Mouse (Mus musculus) heart, adult 9 months (tissue): ENCODE data around the gene Dkk2.
A peak's percentile ranks its signal among the peaks of the same experiment; 100 is the strongest.
"Not testable (repeated sequence)": the region's sequence is repeated elsewhere in the genome, so short reads cannot be mapped to it uniquely, and the experiment has no call there.

Experiments
- DNase-seq, 2 experiments: peaks; one replicate each; pipeline ENCODE4 v3.0.0; 2022; ENCODE audit warnings: low spot score in 2 of 2

Dkk2 gene

DNA sequence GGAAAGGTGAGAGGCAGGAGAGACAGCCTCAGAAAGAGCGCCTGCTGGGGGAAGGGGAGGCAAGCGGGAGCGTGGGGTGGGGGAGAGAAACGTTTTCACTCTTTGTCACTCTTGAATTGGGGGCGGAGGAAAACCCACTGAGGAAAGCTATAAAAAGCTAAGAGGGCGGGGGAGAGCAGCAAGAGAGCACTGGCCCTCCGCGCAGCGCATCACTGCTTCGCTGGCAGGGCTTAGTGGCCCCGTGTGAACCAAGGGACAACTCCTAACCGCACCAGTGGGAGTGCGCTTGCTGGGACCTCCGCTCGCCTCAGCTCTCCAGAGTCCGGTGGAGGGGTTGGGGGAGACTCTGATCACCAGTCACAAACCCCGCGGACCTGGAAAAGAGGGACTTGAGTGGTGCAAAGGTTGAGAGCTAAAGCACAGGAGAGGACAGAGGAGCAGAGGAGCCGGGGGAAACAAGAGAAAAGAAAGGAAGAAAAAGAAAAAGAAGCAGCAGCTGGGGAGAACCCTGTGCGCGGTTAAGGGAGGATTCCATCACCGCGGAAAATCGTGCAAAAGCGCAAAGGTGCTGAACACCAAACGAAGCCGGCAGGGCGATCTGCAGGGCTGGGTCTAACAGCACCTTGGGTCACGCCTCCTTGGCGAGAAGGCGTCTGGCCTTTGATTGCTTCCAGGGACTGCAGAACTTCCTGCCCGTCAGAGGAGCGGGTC lies at the start of gene Dkk2:
Gene Dkk2, plus strand, starts transcription at position 181 of the 711 bp plus-strand sequence.
- no peak for DNase-seq

DNA sequence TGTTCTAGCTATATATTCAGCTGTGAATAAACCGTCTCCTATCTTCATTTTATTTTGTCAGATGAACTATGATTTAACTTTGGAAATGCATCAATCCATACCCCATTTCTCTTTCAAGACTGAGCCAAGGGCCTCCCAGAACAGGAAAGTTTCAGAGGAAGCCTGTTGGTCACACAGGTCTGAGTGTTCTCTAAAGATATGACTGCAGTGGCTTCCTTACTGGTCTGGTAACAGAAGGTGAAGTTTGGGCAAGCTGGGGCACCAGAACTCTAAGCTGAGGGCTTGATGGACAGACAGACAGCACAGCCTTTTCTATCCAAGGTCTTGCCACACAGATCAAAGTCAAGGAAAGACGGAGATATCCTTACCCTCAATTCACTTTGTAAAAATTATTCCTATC lies 48.4 kb upstream of the Dkk2 start:
- no peak for DNase-seq

DNA sequence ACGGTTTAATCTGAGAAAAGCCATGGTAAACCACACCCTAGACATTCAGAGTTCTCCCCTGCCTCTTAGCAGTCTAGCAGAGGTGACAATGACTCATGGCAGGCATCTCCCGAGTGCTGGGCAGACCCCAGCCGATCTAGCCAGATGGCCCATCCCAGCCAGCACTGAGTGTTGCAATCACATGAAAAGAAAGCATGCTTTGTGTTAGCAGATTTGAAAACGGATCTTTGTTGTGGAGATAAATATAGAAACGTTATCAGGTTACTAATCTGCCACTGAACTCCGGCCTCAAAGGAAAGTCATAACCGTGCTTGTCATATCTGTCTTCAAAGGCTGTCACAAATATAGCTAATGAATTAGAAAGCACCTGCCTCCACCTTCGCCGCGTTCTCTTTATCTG lies 47.4 kb upstream of the Dkk2 start:
- DNase-seq: no peak

DNA sequence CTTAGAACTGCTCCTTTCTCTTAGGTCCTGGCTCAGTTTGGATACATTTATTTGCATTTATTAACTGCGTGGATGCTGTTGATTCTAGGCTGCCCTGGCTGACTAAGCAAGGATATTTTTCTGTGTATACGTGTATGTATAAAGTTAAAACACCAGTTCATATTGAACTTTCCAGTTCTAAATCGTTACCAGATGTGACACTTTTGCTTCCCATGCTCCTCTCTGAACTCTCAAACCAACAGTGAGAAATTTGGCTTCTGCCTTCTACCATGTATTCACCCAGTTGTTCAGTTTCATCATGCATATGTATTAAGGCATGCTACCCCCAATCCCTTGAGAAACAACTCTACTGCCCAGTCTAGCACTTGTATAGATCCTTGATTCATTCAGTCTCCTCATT lies 45.0 kb upstream of the Dkk2 start:
- no peak for DNase-seq

DNA sequence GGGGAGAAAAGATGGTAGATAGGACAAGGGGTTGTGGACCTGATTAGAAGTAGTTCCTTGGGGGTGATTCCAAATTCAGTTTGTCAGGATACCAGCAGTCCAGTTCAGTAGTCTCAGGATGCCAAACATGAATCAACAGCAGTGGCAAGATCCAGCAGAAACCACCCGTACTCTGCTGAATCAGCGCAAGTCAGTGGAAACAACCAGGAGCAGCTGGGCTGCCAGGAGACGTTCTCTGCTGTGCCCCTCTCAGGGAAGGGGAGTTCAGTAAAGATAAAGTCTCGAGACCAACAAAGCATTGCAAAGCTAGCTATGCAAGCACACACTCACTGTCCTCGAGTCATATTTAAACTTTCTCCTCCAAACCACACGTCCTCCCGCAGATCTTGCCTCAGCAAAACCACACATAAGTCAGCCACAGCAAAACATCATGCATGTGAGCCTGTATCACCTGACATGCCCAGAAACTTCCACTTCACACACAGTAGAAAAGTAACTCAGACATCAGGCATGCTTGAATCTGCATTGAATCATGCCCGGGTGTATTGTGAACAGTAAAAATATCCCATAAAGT lies 34.1 kb upstream of the Dkk2 start:
- no peak for DNase-seq

DNA sequence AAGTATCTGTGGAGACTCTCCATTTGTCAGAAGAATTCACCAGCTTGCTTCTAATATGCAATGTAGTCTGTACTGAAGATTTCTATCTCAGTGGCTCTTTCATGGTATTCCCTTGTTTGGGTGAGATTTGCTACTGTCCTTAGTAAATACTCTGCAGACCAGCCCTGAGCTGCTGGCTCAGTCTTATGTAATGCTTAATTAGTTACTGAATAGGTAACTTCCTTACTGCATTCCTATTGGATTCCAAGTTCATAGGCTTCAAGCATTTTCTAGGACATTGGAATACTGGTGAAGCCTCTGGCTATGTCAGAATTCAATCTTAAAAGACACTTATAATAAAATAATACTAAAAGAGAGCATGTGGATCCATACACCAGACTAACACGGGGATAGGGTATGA lies 22.3 kb upstream of the Dkk2 start:
- DNase-seq: not testable (repeated sequence)

DNA sequence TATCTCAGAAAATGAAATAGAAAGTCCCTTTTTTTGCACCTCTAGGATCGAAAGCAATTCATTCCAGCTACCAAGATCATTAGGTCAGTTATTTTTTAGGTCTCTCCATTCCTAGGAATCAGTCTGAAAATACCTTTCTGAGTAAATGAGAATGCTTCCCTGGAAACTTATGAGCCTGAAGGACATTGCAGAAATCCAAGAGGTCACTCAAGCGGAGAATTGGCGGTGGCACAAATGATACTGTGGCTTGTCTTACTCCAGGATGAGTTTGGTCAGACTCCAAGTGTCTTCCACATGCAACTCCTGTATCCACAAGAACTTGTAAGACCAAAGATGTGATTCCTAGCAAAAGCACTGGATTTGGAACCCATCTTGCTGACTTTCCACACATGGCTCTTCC lies 21.7 kb upstream of the Dkk2 start:
- no peak for DNase-seq

DNA sequence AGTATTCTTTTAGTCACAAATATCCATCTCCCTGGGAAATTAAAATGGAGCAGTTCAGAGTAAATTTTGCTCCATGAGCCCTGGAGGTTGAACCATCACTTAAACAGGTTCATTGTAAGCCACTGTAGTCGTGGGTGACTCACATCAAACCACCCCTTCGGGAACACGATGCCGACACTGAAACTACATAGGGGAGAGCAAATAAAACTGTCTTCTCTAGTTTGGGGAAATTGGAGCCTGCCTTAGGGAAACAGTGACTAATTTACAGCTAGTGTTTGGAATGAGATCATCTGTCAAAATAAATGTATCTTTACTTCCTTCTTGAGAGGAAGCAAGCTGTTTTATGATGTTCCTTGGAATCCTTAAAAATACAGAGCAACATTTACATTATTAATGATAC lies 21.1 kb upstream of the Dkk2 start:
- DNase-seq: no peak

DNA sequence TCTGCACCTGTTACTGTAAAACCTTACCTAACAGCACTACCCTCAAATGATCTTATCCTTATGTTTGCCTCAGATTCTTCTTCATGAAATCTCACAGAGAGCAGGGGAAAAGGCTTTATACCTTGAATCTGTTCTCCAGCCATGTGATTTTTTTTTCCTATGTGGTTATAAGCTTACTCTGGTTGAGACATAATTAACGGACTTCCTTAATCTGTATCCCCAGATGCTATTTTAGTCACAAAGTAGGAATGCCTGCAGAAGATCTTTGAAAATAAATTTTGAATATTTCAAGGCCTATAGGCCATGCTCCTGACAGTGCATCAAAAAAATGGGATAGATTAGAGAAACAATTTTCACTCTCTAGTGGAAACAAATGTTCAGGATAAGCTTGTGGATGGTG lies 20.2 kb upstream of the Dkk2 start:
- no peak for DNase-seq

DNA sequence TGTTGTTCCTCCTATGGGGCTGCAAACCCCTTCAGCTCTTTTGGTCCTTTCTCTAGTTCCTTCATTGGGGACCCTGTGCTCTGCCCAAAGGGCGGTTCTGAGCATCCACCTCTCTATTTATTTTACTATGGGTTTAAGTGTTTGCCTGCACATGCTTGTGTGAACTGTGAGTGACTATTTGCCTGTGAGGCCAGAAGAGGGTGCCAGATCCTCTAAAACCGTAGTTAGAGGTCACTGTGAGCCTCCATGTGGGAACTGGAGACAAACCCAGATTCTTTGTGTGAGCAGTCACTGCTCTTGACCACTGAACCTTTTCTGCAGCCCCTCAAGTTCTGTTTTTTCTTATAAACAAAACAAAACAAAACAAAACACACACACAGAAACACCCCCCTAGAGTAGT lies 14.1 kb upstream of the Dkk2 start:
- no peak for DNase-seq

DNA sequence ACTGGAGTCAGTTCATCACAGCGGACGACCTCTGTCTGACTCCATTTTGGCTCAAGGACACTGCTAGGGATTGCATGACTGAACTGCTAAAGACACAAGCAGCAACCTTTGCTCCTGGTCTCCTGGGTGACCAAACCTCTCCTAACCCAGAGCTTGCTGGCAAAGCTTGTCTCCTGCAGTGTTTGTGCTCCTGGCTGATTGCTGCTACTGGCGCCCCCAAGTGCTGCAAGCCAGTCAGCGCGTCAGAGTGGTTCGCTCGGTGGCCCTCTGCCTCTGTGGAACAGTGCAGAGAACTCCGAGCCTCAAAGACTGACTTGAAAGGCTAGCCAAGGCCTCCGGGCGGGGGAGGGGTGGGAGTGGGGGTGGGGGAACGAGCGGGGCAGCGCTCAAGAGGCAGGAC lies 1.1 kb upstream of the Dkk2 start:
- peak in 1 of 2 experiments; percentile 5 for DNase-seq

DNA sequence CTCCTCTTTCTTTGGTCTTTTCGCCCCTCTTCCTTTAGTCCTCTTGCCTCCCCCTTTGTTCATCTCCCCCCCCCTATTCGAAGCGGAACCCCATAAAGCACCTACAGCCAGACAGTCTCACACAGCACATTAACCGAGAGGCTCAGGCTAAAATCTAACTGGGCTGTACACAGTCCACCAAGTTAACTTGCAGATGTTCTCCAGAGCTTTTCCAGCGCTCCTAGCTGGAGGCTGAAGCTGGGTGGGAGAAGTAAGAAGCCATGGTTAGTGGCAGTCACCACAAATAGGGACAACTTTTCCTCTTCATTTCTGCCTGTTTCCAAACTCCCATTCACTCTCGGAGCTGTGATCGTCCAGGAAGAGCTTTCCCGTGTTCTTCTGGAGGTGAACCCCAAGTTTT lies 412 bp upstream of the Dkk2 start:
- DNase-seq: no peak

DNA sequence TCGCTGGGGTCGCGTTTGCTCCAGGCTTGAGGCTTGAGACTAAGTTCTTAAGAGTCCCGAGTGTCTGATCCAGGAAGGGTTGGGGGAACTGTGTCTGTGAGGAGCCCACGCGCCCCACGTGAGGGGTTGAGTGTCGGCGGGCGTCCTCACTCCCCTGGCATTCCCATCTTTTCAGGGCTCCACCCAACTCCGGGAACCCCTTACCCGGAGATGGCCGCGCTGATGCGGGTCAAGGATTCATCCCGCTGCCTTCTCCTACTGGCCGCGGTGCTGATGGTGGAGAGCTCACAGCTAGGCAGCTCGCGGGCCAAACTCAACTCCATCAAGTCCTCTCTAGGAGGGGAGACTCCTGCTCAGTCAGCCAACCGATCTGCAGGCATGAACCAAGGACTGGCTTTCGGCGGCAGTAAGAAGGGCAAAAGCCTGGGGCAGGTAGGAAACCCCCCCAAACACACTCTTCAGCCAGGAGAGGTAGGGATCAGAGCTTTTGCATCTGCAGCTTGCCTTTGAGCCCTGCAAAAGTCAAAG lies 795 bp downstream of the Dkk2 start:
- no peak for DNase-seq

DNA sequence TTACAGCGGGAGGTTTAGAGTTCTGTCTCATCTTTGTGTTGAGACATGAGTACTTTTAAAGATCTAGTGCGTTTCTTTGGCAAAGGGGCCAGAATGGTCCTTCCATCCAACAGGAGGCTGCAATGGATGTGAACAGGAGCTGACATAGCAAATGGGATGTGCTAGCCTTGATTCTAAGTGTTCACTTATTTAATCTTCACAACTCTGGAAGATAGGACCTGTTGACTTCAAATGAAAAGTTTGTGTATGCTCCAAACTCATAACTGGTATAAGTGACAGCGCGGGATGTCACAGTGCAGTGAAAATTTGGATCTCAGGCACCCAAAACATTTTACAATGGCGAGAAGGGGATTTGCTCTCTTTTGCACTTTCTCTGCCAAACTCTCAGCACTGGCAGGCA lies 1.4 kb downstream of the Dkk2 start:
- no peak for DNase-seq

DNA sequence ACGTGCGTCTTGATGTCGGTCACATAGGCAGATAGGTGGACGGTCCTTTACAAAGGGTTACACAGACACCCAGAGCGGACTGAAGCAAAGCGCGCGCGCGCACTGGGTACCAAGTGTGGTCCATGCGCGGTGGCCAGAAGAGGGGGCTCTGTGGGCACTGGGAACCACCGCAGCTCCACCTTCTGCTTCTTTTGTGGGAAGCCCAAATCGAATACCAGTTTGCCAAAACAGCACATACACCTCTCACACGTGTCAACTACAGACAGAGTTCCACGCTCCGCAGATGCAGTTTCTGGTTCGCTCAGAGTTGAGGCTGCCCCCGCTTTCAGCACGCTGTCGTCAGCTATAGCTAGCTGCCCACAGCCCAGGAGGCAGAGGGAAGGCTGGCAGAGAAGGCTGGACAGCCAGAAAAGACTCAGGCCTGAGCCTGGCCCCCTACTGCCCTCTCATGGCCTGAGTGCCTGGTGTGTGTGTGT lies 2.0 kb downstream of the Dkk2 start:
- no peak for DNase-seq

DNA sequence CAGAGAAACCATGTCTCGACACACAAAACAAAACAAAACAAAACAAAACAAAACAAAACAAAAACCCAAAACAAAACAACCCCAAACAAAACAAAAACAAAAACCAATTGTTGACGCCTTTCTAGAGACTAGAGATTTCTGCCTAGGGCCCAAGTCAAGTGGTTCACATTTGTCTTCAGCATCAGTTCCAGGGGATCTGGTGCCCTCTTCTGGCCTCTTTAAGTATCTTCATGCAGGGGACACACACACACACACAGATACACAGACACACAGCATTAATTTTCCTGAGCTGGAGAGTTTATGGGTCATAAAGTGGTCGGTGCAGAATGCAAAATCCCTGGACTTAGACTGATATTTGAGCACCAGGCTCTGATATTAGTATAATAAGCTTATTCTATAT lies 7.9 kb downstream of the Dkk2 start:
- DNase-seq: no peak

DNA sequence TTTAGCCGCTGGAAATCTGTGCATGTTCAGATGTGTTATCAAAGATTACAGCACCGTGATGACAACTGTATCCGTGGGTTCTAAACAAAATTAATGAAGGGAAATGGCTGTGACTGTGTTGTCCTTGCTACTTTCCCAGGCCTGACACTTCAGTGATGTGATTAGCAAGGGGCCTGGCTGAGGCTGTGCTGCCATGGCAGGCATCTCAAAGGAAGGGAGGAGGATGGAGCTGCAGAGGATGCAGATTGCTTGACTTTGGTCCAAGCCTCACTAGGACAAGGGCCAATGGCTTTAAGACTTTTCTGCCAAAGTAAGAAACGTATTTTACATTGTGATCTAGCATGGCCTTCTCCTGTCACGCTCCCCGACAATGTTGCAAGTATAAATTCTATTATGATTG lies 11.2 kb downstream of the Dkk2 start:
- DNase-seq: no peak

DNA sequence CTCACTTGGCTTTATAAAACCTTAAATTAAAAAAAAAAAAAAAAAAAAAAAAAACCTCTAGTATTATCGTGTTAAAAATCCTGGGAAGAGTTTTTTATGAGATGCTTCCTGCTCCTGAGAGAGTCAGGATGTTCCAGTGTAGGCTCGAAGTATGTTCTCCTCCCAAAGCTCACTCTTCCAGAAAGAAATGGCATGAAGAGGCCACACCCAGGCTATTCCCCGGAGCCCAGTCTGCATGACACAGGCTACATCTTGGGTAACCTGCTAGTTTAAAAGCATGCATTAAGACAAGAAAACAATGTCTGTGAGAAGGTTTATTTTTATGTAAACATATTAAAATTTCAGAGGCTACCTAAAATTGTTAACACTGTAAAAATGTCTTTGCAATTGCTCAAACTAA lies 15.7 kb downstream of the Dkk2 start:
- no peak for DNase-seq

DNA sequence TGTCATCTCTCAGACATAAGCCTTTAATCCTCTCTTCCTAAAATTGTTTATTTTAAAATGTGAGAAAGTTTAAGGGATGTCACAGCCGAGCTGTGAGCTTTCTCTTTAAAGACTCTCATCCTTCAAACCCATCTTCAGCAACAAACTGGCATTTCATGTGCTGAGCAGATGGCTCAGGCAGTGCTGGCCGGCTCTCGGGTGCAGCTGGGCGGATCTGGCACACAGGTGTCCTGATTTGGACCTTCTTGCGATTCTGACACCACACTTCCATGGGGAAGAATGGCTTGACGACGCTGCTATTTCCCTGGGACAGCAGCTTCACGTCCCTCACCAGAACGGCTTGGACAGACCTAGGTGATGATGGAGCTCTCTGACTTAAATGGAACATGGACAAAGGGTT lies 17.9 kb downstream of the Dkk2 start:
- no peak for DNase-seq

DNA sequence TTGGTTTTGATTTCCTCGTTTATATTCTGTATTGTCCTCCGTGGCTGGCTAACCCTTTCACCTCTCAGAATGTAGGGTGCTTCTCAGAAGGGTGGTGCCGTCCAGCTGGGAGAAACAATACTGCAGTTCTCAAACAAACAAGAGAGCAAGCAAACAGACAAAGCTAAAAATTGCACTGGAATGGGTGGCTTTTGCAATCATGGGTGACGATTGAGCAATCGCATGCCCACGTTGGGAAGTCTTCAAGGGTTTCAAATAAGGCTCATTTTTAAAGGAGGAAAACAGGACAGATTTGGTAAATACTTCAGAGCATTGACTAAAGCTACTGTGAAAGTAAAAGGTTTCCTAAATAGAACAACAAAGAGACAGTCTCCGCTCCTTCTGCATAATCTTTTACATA lies 18.4 kb downstream of the Dkk2 start:
- DNase-seq: peak in 1 of 2 experiments; percentile 21

DNA sequence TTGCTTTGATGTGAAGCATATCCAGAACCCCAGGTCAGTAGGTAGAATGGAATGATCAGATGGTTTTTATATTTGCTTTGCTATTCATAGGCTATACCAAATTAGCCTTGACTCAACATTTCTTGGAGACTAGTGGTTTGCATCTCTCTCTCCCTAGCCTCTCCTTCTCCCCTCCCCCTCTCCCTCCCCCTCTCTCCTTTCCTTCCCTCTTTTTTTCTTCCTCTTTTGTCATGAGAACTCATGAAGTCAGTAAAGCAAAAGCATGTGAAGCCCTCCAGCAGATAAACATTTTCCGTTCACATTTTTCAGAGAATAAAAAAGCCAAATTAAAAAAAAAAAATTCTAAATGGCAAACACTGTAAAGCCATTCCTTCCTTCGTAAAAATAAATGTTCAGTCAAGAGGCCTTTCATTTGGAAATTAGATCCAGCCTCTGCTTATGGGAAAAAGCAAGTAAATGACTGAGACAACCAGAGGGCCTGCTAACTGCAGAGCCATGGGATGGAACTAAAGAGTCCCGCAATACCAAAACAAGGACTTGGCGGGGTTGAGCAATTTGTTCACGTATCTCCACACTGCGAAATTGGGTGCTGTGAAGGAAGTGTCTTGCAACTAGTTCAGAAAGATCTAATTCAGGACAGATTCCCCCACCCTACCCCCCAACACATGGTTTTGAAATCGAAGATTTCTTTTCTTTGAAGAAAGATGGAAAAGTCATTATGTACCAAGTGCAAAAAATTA lies 30.9 kb downstream of the Dkk2 start:
- no peak for DNase-seq

DNA sequence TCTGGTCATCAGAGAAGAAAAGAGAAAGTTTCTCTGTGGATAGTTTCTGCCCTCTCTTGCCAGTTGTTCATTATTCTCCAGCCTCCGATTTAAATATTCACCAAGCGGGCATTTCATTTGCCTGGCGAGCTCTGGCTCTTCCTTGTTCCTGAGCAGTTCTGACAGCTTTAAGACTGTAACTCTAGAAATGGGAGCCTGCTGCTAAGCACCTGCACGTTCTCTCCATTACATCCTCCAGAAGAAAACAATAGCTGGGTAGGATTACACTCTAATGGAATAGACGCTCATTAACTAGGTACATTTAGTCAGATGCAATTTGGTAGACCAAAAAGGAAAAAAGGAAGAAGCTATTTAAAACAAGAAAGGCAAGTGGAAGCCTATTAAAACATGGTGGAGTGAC lies 36.3 kb downstream of the Dkk2 start:
- DNase-seq: no peak

DNA sequence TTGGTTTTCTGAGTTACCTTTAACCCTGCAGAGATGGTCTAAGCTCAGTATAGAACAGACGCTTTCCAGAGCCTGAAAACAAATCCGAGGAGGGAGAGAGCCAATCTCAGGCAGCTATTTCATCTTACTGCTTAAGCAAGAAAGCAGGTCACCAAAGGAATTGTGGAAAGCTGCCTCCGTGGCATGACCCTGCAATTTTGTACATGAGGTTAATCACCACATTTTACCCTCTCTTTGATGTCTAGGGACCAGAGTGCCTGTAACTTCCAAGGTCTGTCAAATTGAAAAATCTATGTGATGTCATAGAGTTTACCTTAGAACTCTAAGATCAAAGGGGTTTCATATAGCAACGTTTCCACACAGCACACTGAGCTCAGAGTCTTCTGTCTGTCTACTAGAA lies 37.5 kb downstream of the Dkk2 start:
- DNase-seq: no peak
